Mouse (Mus musculus) myocyte (in vitro differentiated cells): ENCODE measurements around the gene Cfap157.

Source experiments
- CEBPB ChIP-seq: IDR thresholded peaks from 2 replicates; pipeline ENCODE4 v1.6.1; 2011; ENCODE audit warnings: mild to moderate bottlenecking, moderate library complexity; ENCODE audit not compliant: poor library complexity, insufficient read depth, severe bottlenecking
- MAX ChIP-seq: IDR thresholded peaks from one replicate; pipeline ENCODE4 v1.6.1; 2011; ENCODE audit warnings: low read depth, mild to moderate bottlenecking, control low read depth
- MYOD1 ChIP-seq, 3 experiments: IDR thresholded peaks; one replicate each; pipeline ENCODE4 v1.6.1; 2011; ENCODE audit warnings: control low read depth in 2 of 3, low read depth in 2 of 3, mild to moderate bottlenecking in 2 of 3, moderate library complexity in 1 of 3; ENCODE audit not compliant: insufficient read length in 2 of 3, control insufficient read depth in 1 of 3
- MYOG ChIP-seq, 3 experiments: IDR thresholded peaks; one replicate each; pipeline ENCODE4 v1.6.1; 2011; ENCODE audit warnings: control low read depth in 2 of 3, low read depth in 2 of 3, mild to moderate bottlenecking in 2 of 3; ENCODE audit not compliant: insufficient read length in 2 of 3, control insufficient read depth in 1 of 3, insufficient read depth in 1 of 3
- POLR2A ChIP-seq: IDR thresholded peaks from one replicate; pipeline ENCODE4 v1.6.1; 2011; ENCODE audit warnings: low read depth, mild to moderate bottlenecking, control low read depth, moderate library complexity; ENCODE audit not compliant: insufficient read length
- POLR2AphosphoS2 ChIP-seq: IDR thresholded peaks from one replicate; pipeline ENCODE4 v1.6.1; 2011; ENCODE audit warnings: low read depth, control low read depth; ENCODE audit not compliant: insufficient read length
- SRF ChIP-seq: IDR thresholded peaks from one replicate; pipeline ENCODE4 v1.6.1; 2011; ENCODE audit warnings: low read depth; ENCODE audit not compliant: control insufficient read depth, insufficient read length
- TCF12 ChIP-seq: IDR thresholded peaks from one replicate; pipeline ENCODE4 v1.6.1; 2011; ENCODE audit warnings: mild to moderate bottlenecking, control low read depth; ENCODE audit not compliant: poor library complexity, insufficient read depth, severe bottlenecking
- USF1 ChIP-seq: IDR thresholded peaks from one replicate; pipeline ENCODE4 v1.6.1; 2011; ENCODE audit warnings: low read depth, mild to moderate bottlenecking, control low read depth, moderate library complexity

- TF ChIP-seq POLR2A, result no peak
- TF ChIP-seq POLR2AphosphoS2, result no peak
- TF ChIP-seq USF1, result no peak
- no peak for TF ChIP-seq MYOG (IDR thresholded peaks at IDR 0.05; ENCODE audit: control insufficient read depth in 1 of 3, insufficient read depth in 1 of 3, insufficient read length in 2 of 3, low read depth in 2 of 3)
- TF ChIP-seq MYOD1 (IDR thresholded peaks at IDR 0.05; ENCODE audit: control insufficient read depth in 1 of 3, insufficient read length in 2 of 3, low read depth in 2 of 3), result no peak
- TF ChIP-seq MAX, result no peak
- TF ChIP-seq CEBPB, result no peak
- no peak for TF ChIP-seq TCF12
- no peak for TF ChIP-seq SRF
Measured at GRCm38 (mm10) chr2:32824778-32825177, 40.5 kb upstream of the Cfap157 start.
